Mouse (Mus musculus) liver, postnatal 0 days (tissue): ENCODE measurements at regions not wholly inside any gene's neighbourhood (a gene's known extent, or its start where the extent isn't known, plus 50 kb on each side); places are given as distances from the start of the nearest gene placed in this dataset.

Source experiments
- ATAC-seq: fragments of 200-750 bp; cut with Nextera tagmentation; 2 replicates; pipeline ENCODE4 v1.8.0; 2017; ENCODE audit warnings: mild to moderate bottlenecking, moderate library complexity
- DNase-seq: peaks from one replicate; pipeline ENCODE4 v3.0.0-alpha.2; 2016
- H3K27ac ChIP-seq: fragments of 300-500 bp; sonication (generic); 2 replicates; pipeline ENCODE4 v1.5.1; 2014; ENCODE audit warnings: antibody characterized with exemption, moderate library complexity, mild to moderate bottlenecking, low read depth
- H3K27me3 ChIP-seq: fragments of 300-500 bp; sonication (generic); 2 replicates; pipeline ENCODE4 v1.6.1; 2014; ENCODE audit warnings: low read length, control low read depth, mixed read lengths; ENCODE audit not compliant: insufficient read depth
- H3K36me3 ChIP-seq: fragments of 300-500 bp; sonication (generic); replicated peaks from 2 replicates; pipeline ENCODE4 v1.6.1; 2014; ENCODE audit warnings: mild to moderate bottlenecking, control low read depth, low read length, moderate library complexity, mixed read lengths; ENCODE audit not compliant: insufficient read depth
- H3K4me1 ChIP-seq: fragments of 300-500 bp; sonication (generic); 2 replicates; pipeline ENCODE4 v1.6.1; 2014; ENCODE audit warnings: antibody characterized with exemption, mild to moderate bottlenecking, control low read depth; ENCODE audit not compliant: insufficient read depth
- H3K4me2 ChIP-seq: fragments of 300-500 bp; sonication (generic); 2 replicates; pipeline ENCODE4 v1.6.1; 2014; ENCODE audit warnings: low read depth, mild to moderate bottlenecking, low read length, moderate library complexity, mixed read lengths
- H3K4me3 ChIP-seq: fragments of 300-500 bp; sonication (generic); 2 replicates; pipeline ENCODE4 v1.5.1; 2014; ENCODE audit warnings: low read depth, low read length
- H3K9ac ChIP-seq: fragments of 300-500 bp; sonication (generic); replicated peaks from 2 replicates; pipeline ENCODE4 v1.6.1; 2014; ENCODE audit warnings: mild to moderate bottlenecking, moderate library complexity
- H3K9me3 ChIP-seq: fragments of 300-500 bp; sonication (generic); 2 replicates; pipeline ENCODE4 v1.6.1; 2016; ENCODE audit warnings: mild to moderate bottlenecking, control low read depth, low read length, mixed read lengths
- CTCF ChIP-seq: sonication (generic); IDR thresholded peaks from 2 replicates; pipeline ENCODE4 v1.5.1; 2016; ENCODE audit warnings: antibody characterized with exemption, low read depth
- EP300 ChIP-seq: IDR thresholded peaks from 2 replicates; pipeline ENCODE4 v1.6.1; 2016; ENCODE audit warnings: antibody characterized with exemption, low read depth, mild to moderate bottlenecking
- WGBS: fragments of 180-500 bp; shearing (Covaris S2); extraction: QIAGEN DNeasy Blood & Tissue Kit; methylation state at CpG from one replicate; pipeline ENCODE4 v1.1.7; 2014; ENCODE audit not compliant: insufficient replicate concordance; 5-methylcytosine and 5-hydroxymethylcytosine counted together

- no peak overlapping the region for H3K4me3 ChIP-seq
- no peaks in the 10 kb centered on the region for H3K9me3 ChIP-seq
- no peaks in the 10 kb centered on the region for H3K36me3 ChIP-seq
- H3K9ac ChIP-seq, result no peak overlapping the region
- no peak overlapping the region for H3K27ac ChIP-seq
- H3K4me2 ChIP-seq, result no peak overlapping the region
- ATAC-seq (no peak), DNase-seq (no peak)
- H3K27me3 ChIP-seq, result no peaks in the 10 kb centered on the region
- no peaks in the 10 kb centered on the region for H3K4me1 ChIP-seq
- TF ChIP-seq CTCF, result no peak
- no peak for TF ChIP-seq EP300
Observed at GRCm38 (mm10) chr5:7586547-7586946, 242.0 kb upstream of the Zfp804b start.

- DNase-seq (no peak), ATAC-seq (no peak)
- no peak overlapping the region for H3K4me3 ChIP-seq
- H3K9ac ChIP-seq, result no peak overlapping the region
- H3K36me3 ChIP-seq, result no peaks in the 10 kb centered on the region
- no peak overlapping the region for H3K4me2 ChIP-seq
- no peaks in the 10 kb centered on the region for H3K9me3 ChIP-seq
- WGBS, result 41% methylated on average over 1 of the region's 1 CpGs
- H3K4me1 ChIP-seq, result no peaks in the 10 kb centered on the region
- H3K27me3 ChIP-seq, result no peaks in the 10 kb centered on the region
- no peak overlapping the region for H3K27ac ChIP-seq
- no peak for TF ChIP-seq EP300
- TF ChIP-seq CTCF, result no peak
Observed at GRCm38 (mm10) chr5:7600418-7600817, 255.9 kb upstream of the Zfp804b start.

DNA sequence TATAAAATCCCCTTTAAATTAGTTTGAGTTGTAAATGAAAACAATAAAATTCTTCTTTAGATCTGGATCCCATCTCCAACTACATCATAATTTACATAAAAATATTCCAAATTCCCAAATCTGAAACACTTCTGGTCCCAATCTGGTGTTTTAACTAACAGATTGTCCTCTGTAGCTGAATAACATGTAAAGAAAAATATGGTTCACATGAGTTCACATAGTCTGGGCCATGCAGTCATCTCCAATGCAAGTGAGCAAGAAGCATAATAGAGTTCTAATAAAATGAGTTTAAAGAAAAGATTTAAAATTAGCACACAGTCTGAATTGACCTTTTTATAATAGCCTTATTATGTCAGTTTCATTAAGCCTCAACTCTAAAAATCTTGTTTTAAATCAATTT is 263.0 kb upstream of the Zfp804b start:
- no peak overlapping the region for H3K9ac ChIP-seq
- H3K9me3 ChIP-seq, result no peaks in the 10 kb centered on the region
- DNase-seq (no peak), ATAC-seq (no peak)
- H3K36me3 ChIP-seq, result no peaks in the 10 kb centered on the region
- no peak overlapping the region for H3K4me3 ChIP-seq
- no peak for TF ChIP-seq CTCF
- no peak for TF ChIP-seq EP300
- H3K27ac ChIP-seq, result no peak overlapping the region
- H3K27me3 ChIP-seq, result no peaks in the 10 kb centered on the region
- no peak overlapping the region for H3K4me2 ChIP-seq
- H3K4me1 ChIP-seq, result no peaks in the 10 kb centered on the region

DNA sequence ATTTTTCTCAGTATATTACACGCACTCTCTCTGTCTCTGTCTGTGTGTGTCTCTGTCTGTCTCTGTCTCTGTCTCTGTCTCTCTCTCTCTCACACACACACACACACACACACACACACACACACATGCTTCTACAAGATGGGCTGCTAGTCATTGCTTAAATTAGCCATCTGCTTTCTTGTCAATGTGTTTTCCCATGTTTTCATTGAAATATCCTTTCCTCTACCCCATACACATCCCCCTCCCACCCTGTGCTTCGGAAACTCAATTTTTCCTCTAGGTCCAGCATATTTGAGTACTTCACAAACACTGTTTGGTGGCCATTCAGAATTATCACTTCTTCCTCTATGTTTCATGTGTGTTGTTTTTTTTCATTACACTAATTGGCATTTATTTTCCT is 263.4 kb upstream of the Zfp804b start:
- Histone ChIP-seq H3K27me3 (no peaks in the 10 kb centered on the region), H3K9me3 (no peaks in the 10 kb centered on the region), H3K9ac (no peak overlapping the region), H3K4me2 (no peak overlapping the region), H3K4me1 (no peaks in the 10 kb centered on the region), H3K36me3 (no peaks in the 10 kb centered on the region), H3K27ac (no peak overlapping the region), H3K4me3 (no peak overlapping the region)
- TF ChIP-seq CTCF (no peak), EP300 (no peak)
- no peak for DNase-seq
- 77% methylated on average over 2 of the region's 2 CpGs for WGBS
- no peak for ATAC-seq

DNA sequence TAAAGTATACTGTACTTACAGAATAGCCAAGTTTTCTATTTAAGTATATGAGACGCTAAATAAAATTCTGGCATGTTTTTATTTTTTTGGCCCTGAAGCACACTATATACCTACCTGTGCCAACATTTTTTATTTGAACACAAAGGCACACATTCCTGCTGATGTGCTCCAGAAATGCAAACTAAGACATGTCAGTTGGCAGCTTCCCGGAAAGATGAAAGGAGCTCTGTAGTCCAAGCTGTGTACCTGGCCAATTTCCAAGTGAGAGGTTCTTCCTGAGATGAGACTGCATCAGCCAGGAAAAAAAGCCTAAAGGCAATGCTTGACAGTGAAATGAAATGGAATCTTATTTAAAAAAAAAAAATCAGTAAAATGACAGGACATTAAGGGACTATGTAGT is 305.0 kb upstream of the Steap4 start:
- Histone ChIP-seq H3K9ac (no peak overlapping the region), H3K4me2 (no peak overlapping the region), H3K9me3 (no peaks in the 10 kb centered on the region), H3K4me3 (no peak overlapping the region), H3K27me3 (no peaks in the 10 kb centered on the region), H3K4me1 (no peaks in the 10 kb centered on the region), H3K36me3 (no peaks in the 10 kb centered on the region), H3K27ac (no peak overlapping the region)
- WGBS, result 79% methylated on average over 2 of the region's 2 CpGs
- DNase-seq (no peak), ATAC-seq (no peak)
- TF ChIP-seq CTCF (no peak), EP300 (no peak)

GRCm38 (mm10) chr5:7701776-7702175 is 258.5 kb upstream of the Steap4 start:
- Histone ChIP-seq H3K4me2 (no peak overlapping the region), H3K4me1 (no peaks in the 10 kb centered on the region), H3K9ac (no peak overlapping the region), H3K27me3 (no peaks in the 10 kb centered on the region), H3K27ac (no peak overlapping the region), H3K4me3 (no peak overlapping the region), H3K9me3 (no peaks in the 10 kb centered on the region), H3K36me3 (no peaks in the 10 kb centered on the region)
- ATAC-seq (no peak), DNase-seq (no peak)
- TF ChIP-seq EP300 (no peak), CTCF (no peak)
- WGBS, result 47% methylated on average over 1 of the region's 1 CpGs

GRCm38 (mm10) chr5:7719557-7719956 is 240.7 kb upstream of the Steap4 start:
- no peak overlapping the region for H3K9ac ChIP-seq

More at GRCm38 (mm10) chr5:7719557-7719956, 240.7 kb upstream of the Steap4 start:
- H3K27ac ChIP-seq, result no peak overlapping the region
- H3K36me3 ChIP-seq, result no peaks in the 10 kb centered on the region
- H3K9me3 ChIP-seq, result no peaks in the 10 kb centered on the region
- no peak overlapping the region for H3K4me3 ChIP-seq
- no peaks in the 10 kb centered on the region for H3K27me3 ChIP-seq
- DNase-seq (no peak), ATAC-seq (no peak)
- no peak overlapping the region for H3K4me2 ChIP-seq
- TF ChIP-seq CTCF (no peak), EP300 (no peak)
- H3K4me1 ChIP-seq, result no peaks in the 10 kb centered on the region
